Mouse (Mus musculus) embryonic stem cell, embryonic (primary cell): ENCODE measurements at regions not wholly inside any gene's neighbourhood (a gene's known extent, or its start where the extent isn't known, plus 50 kb on each side); places are given as distances from the start of the nearest gene placed in this dataset.

Experiments
- CTCF ChIA-PET, 4 experiments: fragments of 300-600 bp in 2 of 4; fragments of 350-600 bp in 2 of 4; sonication (Branson Sonifier 250); formaldehyde crosslinking; loops; one replicate each; lab custom pipeline; 2022; ENCODE audit warnings: inconsistent platforms in 2 of 4; lab: Charles Lee
- POLR2A ChIA-PET, 4 experiments: fragments of 300-600 bp in 2 of 4; fragments of 350-600 bp in 2 of 4; sonication (Branson Sonifier 250); formaldehyde crosslinking; loops; one replicate each; lab custom pipeline; 2022; ENCODE audit warnings: antibody characterized with exemption in 4 of 4, inconsistent platforms in 1 of 4; lab: Charles Lee

DNA sequence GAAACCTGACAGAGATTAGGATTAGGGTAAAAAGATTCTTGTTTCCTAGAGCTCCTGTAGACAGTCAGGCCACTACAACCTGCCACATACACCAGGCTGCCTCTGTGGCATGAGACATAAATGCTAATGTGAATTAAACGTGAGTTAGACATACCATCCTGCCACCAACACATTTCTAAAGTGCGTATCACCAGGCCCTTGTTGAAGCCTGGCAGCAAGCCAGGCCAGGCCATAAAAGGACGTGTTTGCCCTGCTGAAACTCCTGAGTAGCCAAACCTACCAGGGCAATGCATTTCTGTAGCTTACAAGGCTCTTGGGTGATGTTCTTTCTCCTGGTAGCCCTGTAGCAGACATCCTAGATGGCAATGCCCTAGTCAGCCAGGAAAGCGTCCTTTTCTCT is 63.4 kb upstream of the Gm5458 start:
- ChIA-PET CTCF (no interaction called here), POLR2A (no interaction called here)

DNA sequence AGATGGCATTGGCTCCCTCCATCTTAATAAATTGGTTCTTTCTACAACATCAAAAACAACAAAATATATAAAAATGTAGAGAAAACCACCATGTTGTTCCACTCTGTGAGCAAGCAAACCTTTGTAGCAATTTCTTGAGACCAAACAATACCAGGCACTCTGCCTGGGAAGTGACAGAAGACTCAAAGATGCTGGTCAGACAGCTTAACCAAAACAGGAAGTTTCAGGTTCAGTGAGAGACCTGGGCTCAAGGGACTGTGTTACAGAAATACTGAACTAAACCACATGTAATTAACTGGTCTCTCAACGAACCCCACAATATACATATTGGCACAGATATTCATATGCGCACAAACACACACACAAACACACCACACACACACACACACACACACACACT is 71.7 kb upstream of the Gm5458 start:
- ChIA-PET POLR2A (no interaction called here), CTCF (no interaction called here)

DNA sequence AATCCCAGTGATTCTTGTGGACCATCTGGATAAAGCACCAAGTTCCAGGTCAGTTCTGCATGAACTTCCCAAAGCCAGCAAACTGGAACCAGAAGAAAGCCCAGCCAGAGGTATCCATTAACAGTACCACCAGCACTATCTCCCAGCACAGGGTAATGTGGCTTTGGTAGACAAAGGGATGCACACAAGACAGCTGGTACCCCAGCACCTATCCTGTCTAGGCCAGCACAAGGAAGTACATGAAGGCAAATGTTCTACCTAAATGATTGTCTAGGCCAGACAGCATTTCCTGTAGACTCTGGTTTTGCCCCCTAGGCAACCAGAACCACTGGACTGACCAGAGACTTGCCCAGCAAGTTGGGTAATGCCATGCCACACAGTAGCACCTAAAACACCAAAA is 62.6 kb upstream of the Nid2 start:
- CTCF ChIA-PET: no interaction called here
- POLR2A ChIA-PET: interaction anchor here in 1 of 4 experiments (1.4 kb wide), 1 partner anchor 62 kb away, joined by 5 read pairs; the partner anchor contains the start of gene Nid2

DNA sequence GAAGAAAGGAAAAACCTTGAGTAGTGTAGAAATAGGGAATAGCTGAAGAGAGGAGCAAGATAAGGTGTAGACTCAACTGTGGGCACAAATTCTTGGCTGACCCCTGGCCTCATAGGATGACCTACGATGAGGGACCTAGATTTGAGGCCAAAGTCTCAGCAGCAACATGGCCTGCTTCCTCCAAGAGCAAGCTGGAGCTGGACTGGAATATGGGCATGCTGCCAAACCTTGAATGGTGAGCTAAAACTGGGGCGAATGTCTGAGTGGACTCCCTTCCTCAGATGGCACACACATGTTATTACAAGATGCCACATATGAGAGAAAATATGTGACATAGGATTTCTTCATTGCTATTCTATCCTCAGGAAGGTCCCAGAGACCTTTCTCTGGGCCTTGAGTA is 57.5 kb upstream of the Nid2 start:
- POLR2A ChIA-PET: interaction anchor here in 1 of 4 experiments (0.7 kb wide), 1 partner anchor 9 kb away, joined by 3 read pairs; no protein-coding TSS in a partner anchor
- CTCF ChIA-PET: no interaction called here

DNA sequence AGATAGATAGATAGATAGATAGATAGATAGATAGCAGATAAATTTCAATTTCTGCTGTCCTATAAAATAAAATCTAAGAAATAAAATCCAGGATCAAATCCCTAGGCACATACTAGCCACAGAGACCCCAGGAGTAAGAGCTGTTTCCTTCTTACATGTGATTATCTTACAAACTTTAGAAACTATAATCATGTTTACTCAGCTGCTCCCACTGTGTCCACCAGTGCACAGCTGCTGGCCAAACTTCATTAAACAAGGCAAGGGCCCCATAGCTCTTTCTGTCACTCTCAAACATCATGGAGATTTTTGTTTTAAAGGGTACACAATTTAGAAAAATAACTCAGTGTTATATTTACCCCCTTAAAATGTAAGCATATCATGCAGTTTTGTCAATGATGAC is 56.8 kb upstream of the Nid2 start:
- ChIA-PET CTCF (no interaction called here), POLR2A (interaction anchor here in 1 of 4 experiments (1.1 kb wide), 1 partner anchor 57 kb away, joined by 3 read pairs; the partner anchor contains the start of gene Nid2)

DNA sequence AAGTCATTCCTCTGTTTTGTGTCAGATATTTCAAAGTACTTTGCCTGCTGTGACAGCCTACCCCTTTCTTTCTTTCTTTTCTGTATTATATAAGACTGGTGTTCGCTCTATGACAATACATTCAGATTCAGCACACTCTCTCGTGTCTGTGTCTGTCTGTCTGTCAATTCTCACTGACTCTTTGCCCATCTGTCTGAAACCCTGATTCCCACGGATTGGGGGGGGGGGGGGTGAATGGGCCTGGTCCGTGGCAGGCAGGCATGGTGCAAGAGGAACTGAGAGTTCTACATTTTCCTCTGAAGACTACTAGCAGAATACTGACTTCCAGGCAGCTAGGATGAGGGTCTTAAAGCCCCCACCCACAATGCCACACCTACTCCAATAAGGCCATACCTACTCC is 51.6 kb upstream of the Nid2 start:
- CTCF ChIA-PET: interaction anchor here in 2 of 4 experiments (0.7 kb wide), 2 partner anchors 119 to 231 kb away, joined by 3 to 16 read pairs; no protein-coding TSS in a partner anchor
- POLR2A ChIA-PET: interaction anchor here in 1 of 4 experiments (0.7 kb wide), 1 partner anchor 67 kb away, joined by 6 read pairs; no protein-coding TSS in a partner anchor
